ENCODE assay signal across 7 mouse cellular contexts in the genomic region with DNA sequence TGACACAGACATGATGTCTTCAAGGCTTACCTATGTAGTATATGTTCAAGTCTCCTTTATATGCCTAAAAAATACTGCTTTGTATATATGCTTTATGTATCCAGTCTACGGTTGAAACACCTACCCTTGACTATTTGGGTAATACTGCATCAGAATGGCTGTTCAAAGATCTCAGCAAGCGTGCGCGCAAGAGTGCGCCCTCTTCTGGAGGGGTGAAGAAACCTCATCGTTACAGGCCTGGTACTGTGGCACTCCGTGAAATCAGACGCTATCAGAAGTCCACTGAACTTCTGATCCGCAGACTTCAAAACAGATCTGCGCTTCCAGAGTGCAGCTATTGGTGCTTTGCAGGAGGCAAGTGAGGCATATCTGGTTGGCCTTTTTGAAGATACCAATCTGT.
A peak's percentile ranks its signal among the peaks of the same experiment; 100 is the strongest.
DNase-seq lines count a peak whose midpoint lies in the region; ATAC-seq and TF ChIP-seq lines count a peak whose summit lies in the region.
"Not testable (repeated sequence)": the region's sequence is repeated elsewhere in the genome, so short reads cannot be mapped to it uniquely, and the experiment has no call there.

No protein-coding gene starts in this region.

- TF ChIP-seq EP300 in lung, postnatal 0 days (IDR thresholded peaks at IDR 0.05); stomach, postnatal 0 days (optimal IDR thresholded peaks at IDR 0.05): not testable (repeated sequence)

- ATAC-seq in intestine, postnatal 0 days; lung, postnatal 0 days; stomach, postnatal 0 days (ENCODE audit: low FRiP score, low TSS enrichment): not testable (repeated sequence)

- 93% methylated on average over 10 of the region's 10 CpGs for WGBS in cerebellum, adult 2 months
- 91% methylated on average over 10 of the region's 10 CpGs for WGBS in intestine, postnatal 0 days
- 87% methylated on average over 10 of the region's 10 CpGs for WGBS in lung, postnatal 0 days
- WGBS in stomach, postnatal 0 days: 87% methylated on average over 10 of the region's 10 CpGs

- not testable (repeated sequence) for H3K27ac ChIP-seq in cerebellum, adult 2 months (ENCODE audit: insufficient read depth, low read length); intestine, postnatal 0 days (ENCODE audit: low read depth, low read length); lung, postnatal 0 days (ENCODE audit: low read length); stomach, postnatal 0 days (replicated peaks)

- H3K36me3 ChIP-seq in intestine, postnatal 0 days (ENCODE audit: control insufficient read depth, insufficient read depth); lung, postnatal 0 days (ENCODE audit: insufficient read depth, low read length); stomach, postnatal 0 days (ENCODE audit: control insufficient read depth, insufficient read depth, low read length): not testable (repeated sequence)

- not testable (repeated sequence) for H3K27me3 ChIP-seq in cerebellum, adult 2 months (ENCODE audit: control insufficient read depth, insufficient read depth, low read length); intestine, postnatal 0 days (replicated peaks; ENCODE audit: control insufficient read depth, insufficient read depth, low read length); lung, postnatal 0 days (replicated peaks; ENCODE audit: insufficient read depth, low read length); stomach, postnatal 0 days (ENCODE audit: control insufficient read depth, insufficient read depth, low read length)

- H3K9me3 ChIP-seq in intestine, postnatal 0 days (ENCODE audit: control insufficient read depth); lung, postnatal 0 days (ENCODE audit: low read length); stomach, postnatal 0 days (ENCODE audit: control insufficient read depth, low read length): not testable (repeated sequence)

- TF ChIP-seq POLR2A in cerebellum, adult 2 months (IDR thresholded peaks at IDR 0.05; ENCODE audit: borderline replicate concordance, insufficient read depth, low read length): not testable (repeated sequence)

- H3K9ac ChIP-seq in intestine, postnatal 0 days (ENCODE audit: low read depth, low read length); lung, postnatal 0 days (replicated peaks; ENCODE audit: low read depth); stomach, postnatal 0 days (ENCODE audit: low read length): not testable (repeated sequence)

- H3K4me3 ChIP-seq in cerebellum, adult 2 months (replicated peaks; ENCODE audit: insufficient read depth, low read depth, low read length); intestine, postnatal 0 days (ENCODE audit: low read depth, low read length); lung, postnatal 0 days (ENCODE audit: low read depth, low read length); stomach, postnatal 0 days (ENCODE audit: low read depth, low read length): not testable (repeated sequence)

- TF ChIP-seq CTCF in cerebellum, adult 2 months (IDR thresholded peaks at IDR 0.05; ENCODE audit: borderline replicate concordance, insufficient read depth, low read depth, low read length): 0 out of 2 replicates have a peak, but pooled peaks have one; percentile 3
- TF ChIP-seq CTCF in intestine, postnatal 0 days (IDR thresholded peaks at IDR 0.05; ENCODE audit: low read depth): peak; percentile 51
- peak; percentile 37; the same call in 1 of the 2 replicates for TF ChIP-seq CTCF in lung, postnatal 0 days (IDR thresholded peaks at IDR 0.05)
- TF ChIP-seq CTCF in stomach, postnatal 0 days (IDR thresholded peaks at IDR 0.05; ENCODE audit: low read depth): peak; percentile 44

- H3K4me1 ChIP-seq in cerebellum, adult 2 months (ENCODE audit: control insufficient read depth, insufficient read depth, low read length); intestine, postnatal 0 days (replicated peaks; ENCODE audit: control insufficient read depth, insufficient read depth, low read length); lung, postnatal 0 days (ENCODE audit: insufficient read depth, low read depth, low read length); stomach, postnatal 0 days (replicated peaks; ENCODE audit: control insufficient read depth, insufficient read depth): not testable (repeated sequence)

- H3K4me2 ChIP-seq in intestine, postnatal 0 days (replicated peaks; ENCODE audit: low read depth); lung, postnatal 0 days (replicated peaks; ENCODE audit: low read depth, low read length); stomach, postnatal 0 days (replicated peaks; ENCODE audit: low read depth): not testable (repeated sequence)

- peak; percentile 46 for DNase-seq in CD4-positive, CD25-positive, alpha-beta regulatory T cell, adult 2 months (ENCODE audit: low read depth, low spot score)
- peak; percentile 41 for DNase-seq in R1 (ENCODE audit: low read depth, low spot score)
- DNase-seq in cerebellum, adult 2 months; lung, postnatal 0 days (ENCODE audit: low spot score); stomach, postnatal 0 days (ENCODE audit: low spot score): not testable (repeated sequence)
- DNase-seq in liver: peak; percentile 61
